Mouse (Mus musculus): ENCODE results near the gene Enox1.

DNA sequence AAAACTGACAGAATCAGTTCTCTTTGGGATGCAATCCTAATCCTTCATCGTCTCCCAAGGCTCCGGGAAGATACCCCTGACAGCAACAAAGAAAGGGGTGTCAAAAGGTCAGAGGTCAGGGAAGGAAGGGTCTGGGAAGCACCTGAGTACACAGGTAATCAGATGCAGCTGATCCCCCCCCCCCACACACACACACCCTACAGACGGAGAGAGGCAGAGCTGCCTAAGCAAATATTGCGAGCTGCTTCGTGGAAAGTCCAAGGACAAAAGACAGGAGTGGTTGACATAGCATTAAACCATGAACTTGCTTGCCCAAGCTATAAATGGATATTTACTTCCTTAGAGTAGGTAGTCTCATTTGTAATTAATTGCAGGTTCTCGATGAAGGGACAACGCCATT is 124.3 kb downstream of the Enox1 start:
- TF ChIP-seq GATA1 (IDR thresholded peaks at IDR 0.05; ENCODE audit: low read length) (no peak), TAL1 (IDR thresholded peaks at IDR 0.05; ENCODE audit: low read length) (no peak)
